9 mouse cellular contexts compared by ENCODE assay signal in the genomic region with DNA sequence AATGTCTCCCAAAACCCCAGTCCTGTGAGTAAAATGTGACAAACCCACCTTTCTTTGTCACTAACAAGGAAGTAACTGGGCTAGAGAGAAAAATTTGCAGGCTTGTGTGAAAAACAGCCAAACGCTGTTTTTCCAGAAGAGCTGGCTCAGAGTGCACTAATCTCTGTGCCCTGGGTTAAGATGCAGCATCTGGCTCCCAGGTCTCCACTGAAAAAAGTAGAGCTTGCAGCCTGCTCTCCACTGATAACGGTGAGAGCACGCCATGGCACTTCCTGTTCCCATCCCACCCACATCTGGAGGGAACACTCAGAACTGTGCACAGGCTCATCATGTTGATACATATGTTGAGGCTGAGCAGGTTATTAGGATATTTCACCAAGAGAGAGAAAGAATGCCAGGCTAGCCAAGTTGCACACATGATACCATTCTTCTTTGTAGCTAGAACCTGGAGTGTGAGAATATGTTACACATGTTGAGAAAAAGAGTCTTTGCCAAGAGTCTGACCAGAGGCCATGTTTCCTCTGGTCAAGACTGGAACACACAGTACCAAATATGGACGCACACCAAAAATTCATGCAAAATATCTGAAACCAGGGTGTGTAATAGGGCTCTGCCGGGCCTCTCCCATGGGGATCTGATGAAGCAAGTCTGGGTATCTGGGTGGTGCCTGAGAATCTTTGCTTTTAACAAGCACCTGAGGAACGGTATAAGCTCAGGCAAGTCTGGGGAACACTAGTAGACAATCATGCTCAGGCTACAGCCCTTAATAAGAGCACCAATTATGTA.
DNase-seq lines count a peak whose midpoint lies in the region; ATAC-seq and TF ChIP-seq lines count a peak whose summit lies in the region.
"Had no signal": no experiment of that assay in that cellular context is flagged by ENCODE, and none has a peak within 500 bp of the region (broad histone marks: within the 10 kb centered on the region; RNA-seq: fewer than 3 reads in every experiment).

No protein-coding gene starts in this region.

- H3K9ac ChIP-seq in kidney, embryonic 15.5 days: no peak overlapping the region
- peak overlapping the region; percentile 73 for H3K9ac ChIP-seq in liver, embryonic 13.5 days
- no peak overlapping the region for H3K9ac ChIP-seq in stomach, embryonic 16.5 days (ENCODE audit: low read length)

- 0 out of 2 replicates have a peak overlapping the region, but pooled peaks have one; percentile 8 for H3K27ac ChIP-seq in kidney, embryonic 15.5 days
- peak overlapping the region; percentile 79 for H3K27ac ChIP-seq in bone marrow, adult 2 months (ENCODE audit: control insufficient read depth, insufficient read depth, low read depth, low read length, poor library complexity)
- peak overlapping the region; percentile 99 for H3K27ac ChIP-seq in liver, embryonic 13.5 days
- H3K27ac ChIP-seq in stomach, embryonic 16.5 days (ENCODE audit: low read length): peak overlapping the region; percentile 74

- H3K36me3 ChIP-seq in kidney, embryonic 15.5 days: no peaks in the 10 kb centered on the region
- H3K36me3 ChIP-seq in liver, embryonic 13.5 days: no peaks in the 10 kb centered on the region
- H3K36me3 ChIP-seq in stomach, embryonic 16.5 days (ENCODE audit: control insufficient read depth, insufficient read depth, low read length): 0 out of 2 replicates have a peak, but pooled peaks cover 3% of the 10 kb centered on the region

- H3K4me1 ChIP-seq in kidney, embryonic 15.5 days: peaks cover 45% of the 10 kb centered on the region
- H3K4me1 ChIP-seq in bone marrow, adult 2 months (ENCODE audit: control insufficient read depth, insufficient read depth, low read length): peaks cover 29% of the 10 kb centered on the region
- H3K4me1 ChIP-seq in liver, embryonic 13.5 days (replicated peaks): peaks cover 87% of the 10 kb centered on the region
- H3K4me1 ChIP-seq in stomach, embryonic 16.5 days (ENCODE audit: control insufficient read depth, insufficient read depth, low read length): peaks cover 12% of the 10 kb centered on the region; the same call in 1 of the 2 replicates

- TF ChIP-seq CTCF in bone marrow, adult 2 months (IDR thresholded peaks at IDR 0.05; ENCODE audit: control insufficient read depth, insufficient read depth, low read length): no peak

- no peaks in the 10 kb centered on the region for H3K9me3 ChIP-seq in kidney, embryonic 15.5 days (replicated peaks)
- H3K9me3 ChIP-seq in liver, embryonic 13.5 days (replicated peaks): no peaks in the 10 kb centered on the region
- H3K9me3 ChIP-seq in stomach, embryonic 16.5 days (replicated peaks; ENCODE audit: control insufficient read depth, low read length): no peaks in the 10 kb centered on the region

- H3K4me3 ChIP-seq in kidney, embryonic 15.5 days (replicated peaks): no peak overlapping the region
- H3K4me3 ChIP-seq in bone marrow, adult 2 months (replicated peaks; ENCODE audit: control insufficient read depth, low read depth, low read length): no peak overlapping the region
- H3K4me3 ChIP-seq in liver, embryonic 13.5 days (replicated peaks): peak overlapping the region; percentile 46
- H3K4me3 ChIP-seq in stomach, embryonic 16.5 days (replicated peaks; ENCODE audit: low read length): no peak overlapping the region

- WGBS in kidney, embryonic 15.5 days: 69% methylated on average over 6 of the region's 6 CpGs
- 31% methylated on average over 6 of the region's 6 CpGs for WGBS in bone marrow, adult 2 months
- 26% methylated on average over 6 of the region's 6 CpGs for WGBS in liver, embryonic 13.5 days (ENCODE audit: insufficient replicate concordance)
- 60% methylated on average over 6 of the region's 6 CpGs for WGBS in stomach, embryonic 16.5 days

- no peaks in the 10 kb centered on the region for H3K27me3 ChIP-seq in kidney, embryonic 15.5 days
- no peaks in the 10 kb centered on the region for H3K27me3 ChIP-seq in liver, embryonic 13.5 days
- no peaks in the 10 kb centered on the region for H3K27me3 ChIP-seq in stomach, embryonic 16.5 days (ENCODE audit: control insufficient read depth, insufficient read depth, low read length)

- H3K4me2 ChIP-seq in kidney, embryonic 15.5 days: no peak overlapping the region
- H3K4me2 ChIP-seq in liver, embryonic 13.5 days: peak overlapping the region; percentile 72
- H3K4me2 ChIP-seq in stomach, embryonic 16.5 days (ENCODE audit: low read depth, low read length): no peak overlapping the region

- no peak for TF ChIP-seq POLR2A in bone marrow, adult 2 months (IDR thresholded peaks at IDR 0.05; ENCODE audit: borderline replicate concordance, control insufficient read depth, low read depth, low read length)

- ATAC-seq in kidney, embryonic 15.5 days (replicated peaks; ENCODE audit: low FRiP score): peak; percentile 53; the same call in 1 of the 2 replicates
- ATAC-seq in liver, embryonic 13.5 days (ENCODE audit: low read depth): peak; percentile 97
- ATAC-seq in stomach, embryonic 16.5 days (ENCODE audit: insufficient read depth, low FRiP score): peak; percentile 44; the same call in 1 of the 2 replicates

- DNase-seq in kidney, postnatal 25 days: no peak
- DNase-seq in liver, embryonic 13.5 days: peak; percentile 86
- no peak for DNase-seq in adrenal gland, postnatal 25 days
- no peak for DNase-seq in cerebellum, postnatal 10 days
- DNase-seq in layer of hippocampus, postnatal 25 days (ENCODE audit: extremely low spot score in 1 of 2, low spot score in 1 of 2): no peak
- DNase-seq: cerebellum, adult 18-20 months had no signal

Comparison
In these comparisons a context has a peak if more than half of its experiments do, and no peak if none do; other contexts are left out.
1. ATAC-seq: peak in every context shown above with its lines; median percentile 97 in liver, embryonic 13.5 days; 53 in kidney, embryonic 15.5 days; 44 in stomach, embryonic 16.5 days.
2. H3K27ac ChIP-seq: peak in every context shown above with its lines; median percentile 99 in liver, embryonic 13.5 days; 79 in bone marrow, adult 2 months; 74 in stomach, embryonic 16.5 days; 8 in kidney, embryonic 15.5 days.